Mouse (Mus musculus): Measurements from ENCODE around the gene Nipsnap3a.

The Nipsnap3a gene

DNA sequence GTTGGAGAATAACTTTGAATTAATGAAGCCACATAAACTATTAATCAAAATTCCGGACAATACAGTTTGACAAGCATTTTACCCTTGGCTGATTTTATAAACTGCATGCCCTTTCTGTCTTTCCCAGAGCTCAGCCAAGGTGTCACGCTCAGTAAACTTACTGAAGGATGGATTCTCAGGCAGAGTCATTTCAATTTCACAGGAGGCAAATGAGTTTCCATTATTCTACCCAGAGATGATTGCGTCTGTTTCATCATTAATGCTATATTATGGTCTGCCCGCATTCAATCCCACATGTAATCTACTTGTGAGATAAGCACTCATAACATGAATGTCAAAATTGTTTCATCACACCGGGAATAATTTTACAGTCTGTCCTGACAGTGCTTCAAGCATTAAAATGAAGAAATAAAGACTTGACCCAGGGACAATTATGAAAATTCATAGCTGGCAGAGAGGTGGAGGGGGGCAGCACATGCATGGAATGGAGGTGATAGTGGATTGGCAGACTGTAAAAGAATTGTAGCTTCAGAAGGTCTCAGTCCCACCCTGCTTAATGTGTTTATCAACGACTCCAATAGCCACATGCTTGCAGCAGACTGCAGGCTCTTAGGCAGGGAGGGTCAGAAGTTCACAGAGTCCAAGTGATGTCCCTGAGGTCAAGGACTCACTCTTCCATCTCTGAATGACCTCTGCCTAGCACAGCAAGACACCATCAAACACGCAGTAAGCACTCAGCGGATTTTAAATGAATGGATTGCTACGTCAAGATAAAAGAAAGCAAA is 57.4 kb downstream of the Nipsnap3a start:
- DNase-seq (ENCODE audit: low read depth in 2 of 2, low spot score in 2 of 2), result no peak
